Mouse (Mus musculus) kidney, postnatal 36 days (tissue): ENCODE data around the gene Ddo.

Source experiments
- DNase-seq, 2 experiments: peaks; one replicate each; pipeline ENCODE4 v3.0.0; 2021 to 2022; ENCODE audit warnings: mixed read lengths in 2 of 2

Ddo gene

GRCm38 (mm10) chr10:40666943-40667342 is 37.1 kb downstream of the Ddo start:
- no peak for DNase-seq

GRCm38 (mm10) chr10:40668640-40669039 is 38.8 kb downstream of the Ddo start:
- DNase-seq: no peak

GRCm38 (mm10) chr10:40672587-40673296 is 42.9 kb downstream of the Ddo start:
- DNase-seq: no peak

DNA sequence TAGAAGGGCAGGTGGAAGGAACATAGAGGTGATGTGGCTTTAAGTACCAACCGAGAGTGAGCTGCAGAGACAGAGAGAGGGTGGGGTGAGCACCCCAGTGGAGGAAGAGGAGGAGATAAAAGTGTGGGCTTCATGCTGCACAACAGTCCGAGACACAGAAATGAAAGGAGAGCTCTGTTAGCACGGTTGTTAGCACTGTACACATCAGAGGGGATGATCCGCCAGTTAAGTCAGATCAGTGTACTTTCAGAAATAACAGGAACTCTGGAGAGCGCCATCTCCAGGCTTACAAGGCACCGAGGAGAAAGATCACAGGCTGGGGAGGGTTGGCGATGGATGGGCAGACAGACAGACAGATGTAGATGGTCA is 43.5 kb downstream of the Ddo start:
- no peak for DNase-seq

GRCm38 (mm10) chr10:40674151-40674550 is 44.3 kb downstream of the Ddo start:
- no peak for DNase-seq

- DNase-seq: no peak
These were observed 46.1 kb downstream of the Ddo start for GRCm38 (mm10) chr10:40675921-40676320.

GRCm38 (mm10) chr10:40678477-40678876 is 48.7 kb downstream of the Ddo start:
- DNase-seq: no peak

- DNase-seq: peak in 1 of 2 experiments; percentile 11
These were observed 52.7 kb downstream of the Ddo start for GRCm38 (mm10) chr10:40682470-40682869.

DNA sequence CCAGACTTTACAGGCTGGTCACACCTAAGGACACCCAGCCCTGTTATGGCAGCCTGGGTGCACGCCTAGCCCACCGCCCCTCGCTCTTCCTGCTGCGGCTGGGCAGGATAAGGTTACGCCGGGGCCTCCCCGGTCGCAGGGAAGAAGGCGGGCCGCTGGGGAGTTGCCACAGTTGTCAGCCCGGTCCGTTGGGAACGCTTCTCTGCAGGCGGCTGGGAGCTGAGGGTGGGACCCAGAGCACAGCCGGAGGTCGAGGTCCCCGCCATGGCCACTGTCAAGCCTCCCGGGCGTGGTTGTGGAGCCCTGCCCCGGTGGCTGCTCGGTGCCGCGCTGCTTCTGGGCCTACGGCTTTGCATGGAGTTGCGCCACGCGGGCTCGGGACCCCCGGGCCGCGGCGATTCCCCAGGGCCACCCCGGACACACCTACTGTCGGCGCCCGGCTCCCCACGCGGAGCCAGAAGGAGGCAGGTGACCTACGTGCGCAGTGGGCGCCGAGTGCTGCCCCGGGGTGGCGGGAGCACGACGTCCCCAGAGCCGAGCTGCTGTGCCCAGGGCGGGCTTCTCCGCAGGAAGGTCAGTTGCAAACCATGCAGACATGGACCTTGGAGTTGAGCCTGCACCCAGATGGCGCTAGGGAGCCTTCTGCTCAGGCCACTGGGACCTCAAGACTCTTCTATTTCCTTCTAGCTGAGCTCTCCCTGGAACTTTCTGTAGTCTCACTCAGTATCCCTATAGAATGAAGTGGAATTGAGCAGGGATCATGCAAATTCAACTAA is 53.5 kb downstream of the Ddo start, which contains the start of gene Mettl24:
Mettl24 (plus strand) TSS at position 191 of the 776 bp plus-strand sequence.
- peak; percentile 87 to 92 for DNase-seq

DNA sequence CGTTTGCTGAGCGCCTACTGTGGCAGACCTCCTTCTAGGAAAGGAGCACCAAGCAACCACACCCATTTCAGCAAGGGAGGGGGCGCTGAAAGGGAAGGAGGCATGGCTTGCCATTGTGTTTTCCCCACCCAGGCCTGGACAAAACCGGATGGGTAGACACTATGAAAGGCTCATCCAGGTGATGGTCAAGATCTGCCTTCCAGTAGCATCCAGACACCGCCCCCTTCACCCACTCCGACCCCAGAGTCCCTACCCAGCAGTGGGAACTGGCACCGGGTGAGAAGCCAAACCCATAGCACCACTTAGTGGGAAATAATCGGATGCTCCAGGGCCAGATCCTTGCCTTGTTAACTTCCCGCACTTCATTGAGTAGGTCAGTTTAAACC is 54.0 kb downstream of the Ddo start:
- no peak for DNase-seq

DNA sequence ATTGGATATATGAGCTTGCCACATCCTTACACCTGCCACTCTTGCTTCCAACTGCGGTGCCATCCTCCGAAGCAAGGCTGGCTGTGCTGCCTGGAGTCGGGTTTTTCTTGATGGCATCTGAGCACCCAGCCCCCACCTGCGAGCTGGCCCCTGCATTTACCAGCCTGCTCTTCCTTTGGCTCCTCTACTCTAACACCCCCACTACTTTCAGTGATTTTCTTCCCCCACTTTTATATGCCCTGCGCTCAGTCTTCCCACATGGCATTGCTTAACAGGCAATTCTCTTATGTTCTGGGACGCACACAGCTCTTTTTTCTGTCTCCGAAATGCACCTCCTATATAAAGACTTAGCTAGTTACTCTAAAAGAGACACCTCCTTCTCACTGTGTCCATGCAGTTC is 54.5 kb downstream of the Ddo start:
- no peak for DNase-seq

DNA sequence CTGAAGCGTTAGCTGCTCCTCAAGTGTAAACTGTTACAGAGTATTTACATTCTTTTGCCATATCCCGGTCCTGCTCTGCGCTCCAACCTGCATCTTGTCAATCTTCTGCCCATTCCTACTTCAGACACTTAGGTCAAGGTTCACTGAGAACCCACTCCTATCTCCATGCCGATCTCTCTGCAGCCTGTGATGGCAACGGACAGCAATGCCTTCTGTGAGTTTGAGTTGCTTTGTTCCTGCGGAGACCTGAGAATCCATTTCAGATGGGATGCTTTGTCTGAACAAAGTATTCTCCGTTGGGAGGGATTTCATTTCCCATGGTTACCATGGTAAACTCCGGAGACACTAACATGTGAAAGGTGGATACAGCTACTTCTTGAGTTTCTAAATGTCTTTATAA is 55.8 kb downstream of the Ddo start:
- no peak for DNase-seq

GRCm38 (mm10) chr10:40686976-40687375 is 57.2 kb downstream of the Ddo start:
- DNase-seq: no peak

DNA sequence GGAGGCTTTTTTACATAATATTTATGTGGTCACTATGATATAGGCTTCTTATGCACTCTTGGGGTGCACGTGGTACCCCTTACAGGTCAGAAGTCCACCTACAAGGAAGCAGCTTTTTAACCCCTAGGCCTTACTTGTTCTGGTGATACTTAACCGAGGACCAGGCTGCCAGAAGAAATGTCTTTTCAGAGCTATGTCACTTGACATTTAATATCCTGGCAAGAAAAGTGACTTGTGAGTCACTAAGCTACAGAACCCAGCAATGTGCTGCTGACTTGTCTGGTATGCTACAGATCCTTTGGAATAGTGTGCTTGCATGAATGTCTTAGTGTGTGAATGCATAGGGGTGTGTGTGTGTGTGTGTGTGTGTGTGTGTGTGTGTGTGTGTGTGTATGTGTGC is 57.6 kb downstream of the Ddo start:
- no peak for DNase-seq

DNA sequence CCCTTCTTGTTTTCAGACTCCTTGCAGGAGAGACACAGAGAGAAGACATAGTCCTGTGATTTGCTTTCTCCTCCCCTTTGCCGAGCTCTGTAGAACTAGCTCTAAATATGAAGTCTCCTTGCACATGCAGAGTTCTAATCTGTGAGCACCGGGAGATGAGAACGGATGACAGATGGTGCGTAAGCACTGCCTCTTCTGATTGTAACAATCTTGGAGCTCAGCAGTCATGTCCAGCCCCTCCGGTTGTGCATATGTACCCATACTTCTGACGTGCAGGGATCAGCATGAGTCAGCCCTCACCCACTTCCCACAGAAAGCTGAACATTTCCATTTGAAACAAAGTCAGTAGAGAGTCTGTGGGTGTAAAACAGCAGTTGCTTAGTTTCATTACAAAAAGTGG is 58.5 kb downstream of the Ddo start:
- DNase-seq: no peak

- DNase-seq: no peak
These were observed 59.1 kb downstream of the Ddo start for GRCm38 (mm10) chr10:40688873-40689272.

DNA sequence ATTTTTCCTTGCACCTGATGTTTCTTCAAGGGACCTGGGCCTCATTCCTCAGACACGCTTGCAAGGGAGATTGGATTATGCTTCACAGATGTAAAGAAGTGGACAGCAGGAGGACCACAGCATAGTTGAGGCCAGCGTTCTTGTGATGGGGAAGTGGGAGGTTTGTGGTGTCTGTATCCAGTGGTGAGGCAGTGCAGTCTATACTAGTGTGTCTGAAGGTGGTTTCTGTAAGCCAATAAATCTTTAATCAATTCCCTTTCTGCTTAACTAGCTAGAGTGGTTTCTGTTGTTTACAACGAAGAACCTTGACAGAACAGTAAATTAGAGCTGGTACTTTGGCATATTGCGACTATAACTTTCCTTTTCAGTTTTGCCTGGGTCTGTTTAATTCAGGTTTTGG is 68.8 kb downstream of the Ddo start:
- DNase-seq: no peak

- no peak for DNase-seq
These were observed 81.3 kb downstream of the Ddo start for GRCm38 (mm10) chr10:40711127-40711526.

GRCm38 (mm10) chr10:40713018-40713608 is 83.3 kb downstream of the Ddo start:
- DNase-seq: peak in 1 of 2 experiments; percentile 58

- DNase-seq: no peak
These were observed 84.0 kb downstream of the Ddo start for GRCm38 (mm10) chr10:40713829-40714228.

DNA sequence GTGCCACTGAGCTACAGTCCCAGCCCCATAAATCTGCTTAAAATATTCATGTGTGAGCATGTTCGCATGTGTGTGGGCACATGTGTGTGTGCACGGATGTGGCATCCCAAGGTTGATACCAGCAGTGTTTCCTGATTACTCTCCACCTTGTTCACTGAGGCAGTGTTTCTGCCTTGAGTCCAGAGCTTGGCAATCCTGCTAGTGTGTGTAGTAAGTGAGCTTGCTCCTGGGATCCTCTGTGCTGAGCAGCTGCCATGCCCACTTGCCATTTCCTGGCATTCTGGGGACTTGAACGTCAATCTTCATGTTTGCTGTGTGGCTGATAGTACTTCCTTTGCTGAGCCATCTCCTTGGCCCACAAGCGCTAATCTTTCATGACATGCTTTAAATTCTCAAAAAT is 85.3 kb downstream of the Ddo start:
- no peak for DNase-seq

- DNase-seq: no peak
These were observed 86.5 kb downstream of the Ddo start for GRCm38 (mm10) chr10:40716296-40716695.

- no peak for DNase-seq
These were observed 86.9 kb downstream of the Ddo start for GRCm38 (mm10) chr10:40716713-40717112.

GRCm38 (mm10) chr10:40718362-40718761 is 88.6 kb downstream of the Ddo start:
- DNase-seq: no peak
